Mouse (Mus musculus): ENCODE measurements around the gene Lasp1. TPM values are rescaled to one million over a fixed set of nuclear protein-coding genes. Genes with fewer than 3 reads are reported as not detected.
A peak's percentile ranks its signal among the peaks of the same experiment; 100 is the strongest.
"Not testable (repeated sequence)": the region's sequence is repeated elsewhere in the genome, so short reads cannot be mapped to it uniquely, and the experiment has no call there.

Lasp1 gene
- polyA plus RNA-seq, 1 experiment from 2014 or later, result 88.6 TPM

DNA sequence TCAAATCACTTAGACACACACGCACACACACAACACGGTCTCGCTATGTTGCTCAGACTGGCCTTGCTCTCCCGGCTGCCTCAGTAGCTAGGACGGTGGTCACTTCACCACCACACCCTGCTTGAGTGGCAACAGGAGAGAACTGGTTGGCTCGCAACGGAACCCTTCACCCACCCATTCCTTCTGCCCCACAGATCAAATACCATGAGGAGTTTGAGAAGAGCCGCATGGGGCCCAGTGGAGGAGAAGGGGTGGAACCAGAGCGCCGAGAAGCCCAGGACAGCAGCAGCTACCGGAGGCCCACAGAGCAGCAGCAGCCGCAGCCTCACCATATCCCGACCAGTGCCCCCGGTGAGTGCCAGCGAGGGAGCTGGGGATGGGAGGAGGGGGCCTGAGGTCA lies 34.6 kb downstream of the Lasp1 start:
- H3K36me3 ChIP-seq (ENCODE audit: control insufficient read depth, insufficient read depth, low read length), result peaks cover 82% of the 10 kb centered on the region
- 80% methylated on average over 15 of the region's 15 CpGs for WGBS
- no peak for ATAC-seq (ENCODE audit: low read depth)

DNA sequence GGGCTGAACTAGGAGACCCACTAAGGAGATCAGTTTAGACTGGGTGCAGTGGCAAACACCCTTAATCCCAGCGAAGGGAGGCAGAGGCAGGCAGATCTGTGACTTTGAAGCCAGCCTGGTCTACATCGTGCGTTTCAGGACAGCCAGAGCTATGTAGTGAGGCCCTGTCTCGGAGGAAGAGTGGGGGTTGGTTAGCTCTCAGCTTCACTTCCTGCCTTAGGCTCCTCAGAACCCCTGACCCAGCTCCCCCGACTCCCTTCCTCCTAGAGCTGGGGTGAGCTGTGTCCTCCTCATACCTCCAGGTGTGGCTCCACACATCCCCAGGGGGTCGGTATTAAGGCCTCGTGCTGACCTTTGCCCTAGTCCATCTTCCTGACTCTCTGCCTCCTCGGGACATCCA lies 37.7 kb downstream of the Lasp1 start:
- no peak for ATAC-seq (ENCODE audit: low read depth)
- no peak overlapping the region for H3K9ac ChIP-seq (ENCODE audit: low read depth, low read length)
- H3K27me3 ChIP-seq (replicated peaks; ENCODE audit: control insufficient read depth, insufficient read depth, low read length), result no peaks in the 10 kb centered on the region
- 51% methylated on average over 7 of the region's 8 CpGs for WGBS
- H3K4me3 ChIP-seq (ENCODE audit: low read depth, low read length), result no peak overlapping the region
- no peak overlapping the region for H3K4me2 ChIP-seq (ENCODE audit: low read depth, low read length)
- H3K27ac ChIP-seq (replicated peaks; ENCODE audit: low read depth, low read length), result no peak overlapping the region
- H3K9me3 ChIP-seq (ENCODE audit: control insufficient read depth, low read length), result no peaks in the 10 kb centered on the region
- no peaks in the 10 kb centered on the region for H3K4me1 ChIP-seq (ENCODE audit: control insufficient read depth, insufficient read depth, low read length)
- DNase-seq (ENCODE audit: low spot score), result no peak
- H3K36me3 ChIP-seq (ENCODE audit: control insufficient read depth, insufficient read depth, low read length), result peaks cover 58% of the 10 kb centered on the region

More for the DNA sequence above, 34.6 kb downstream of the Lasp1 start:
- Histone ChIP-seq H3K9me3 (ENCODE audit: control insufficient read depth, low read length) (no peaks in the 10 kb centered on the region), H3K27ac (replicated peaks; ENCODE audit: low read depth, low read length) (no peak overlapping the region), H3K9ac (ENCODE audit: low read depth, low read length) (no peak overlapping the region), H3K4me1 (ENCODE audit: control insufficient read depth, insufficient read depth, low read length) (no peaks in the 10 kb centered on the region), H3K4me2 (ENCODE audit: low read depth, low read length) (no peak overlapping the region), H3K27me3 (replicated peaks; ENCODE audit: control insufficient read depth, insufficient read depth, low read length) (no peaks in the 10 kb centered on the region), H3K4me3 (ENCODE audit: low read depth, low read length) (no peak overlapping the region)
- no peak for DNase-seq (ENCODE audit: low spot score)

DNA sequence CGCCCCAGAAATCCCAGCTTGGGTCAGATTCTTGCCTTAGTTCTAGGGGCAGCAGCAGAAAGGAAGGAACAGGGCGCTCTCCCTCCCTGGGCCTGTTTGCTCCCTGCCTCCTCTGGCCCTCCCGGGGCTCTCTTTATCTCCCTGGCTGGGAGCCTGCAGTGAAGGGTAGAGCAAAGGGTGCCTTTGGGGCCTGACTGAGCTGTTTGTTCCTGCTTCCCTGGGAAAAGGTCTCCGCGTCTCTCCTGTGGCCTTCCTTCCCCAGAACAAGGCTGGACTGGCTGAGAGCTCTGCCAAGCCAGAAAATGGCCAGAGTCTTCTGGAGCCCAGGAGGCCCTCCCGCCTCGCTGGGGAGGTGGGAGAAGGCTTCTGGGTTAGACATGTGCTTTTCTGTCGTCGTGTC lies 38.3 kb downstream of the Lasp1 start:
- H3K4me1 ChIP-seq (ENCODE audit: control insufficient read depth, insufficient read depth, low read length); H3K9ac ChIP-seq (ENCODE audit: low read depth, low read length); ATAC-seq (ENCODE audit: low read depth); H3K4me3 ChIP-seq (ENCODE audit: low read depth, low read length); DNase-seq (ENCODE audit: low spot score); H3K27me3 ChIP-seq (replicated peaks; ENCODE audit: control insufficient read depth, insufficient read depth, low read length); H3K27ac ChIP-seq (replicated peaks; ENCODE audit: low read depth, low read length); H3K4me2 ChIP-seq (ENCODE audit: low read depth, low read length); H3K9me3 ChIP-seq (ENCODE audit: control insufficient read depth, low read length): not testable (repeated sequence)
- 75% methylated on average over 8 of the region's 9 CpGs for WGBS
- peaks cover 58% of the 10 kb centered on the region for H3K36me3 ChIP-seq (ENCODE audit: control insufficient read depth, insufficient read depth, low read length)

DNA sequence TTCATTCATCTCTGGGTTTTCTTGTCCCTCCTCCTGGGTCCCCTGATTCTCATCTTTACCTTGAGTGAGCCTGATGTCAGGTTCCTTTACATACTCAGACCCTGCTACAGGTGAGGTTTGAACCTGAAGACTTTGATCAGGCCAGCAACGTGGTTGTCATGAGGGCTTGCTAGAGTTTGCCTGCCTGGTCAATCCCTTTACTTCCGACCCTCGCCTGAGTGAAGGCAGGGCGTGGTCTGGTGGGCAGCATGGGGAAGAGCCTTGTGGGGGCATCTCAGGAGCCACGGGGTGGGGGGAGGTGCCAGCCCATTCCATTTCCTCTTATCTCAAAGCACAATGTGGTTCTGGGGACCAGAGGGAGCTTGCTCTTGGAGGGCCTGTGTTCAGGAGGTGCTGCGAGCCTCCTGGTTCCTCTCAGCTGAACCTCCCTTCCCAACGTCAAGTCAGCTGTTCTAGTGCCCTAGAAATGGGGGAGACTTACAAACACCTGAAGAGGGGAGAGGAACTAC lies 38.9 kb downstream of the Lasp1 start:
- DNase-seq (ENCODE audit: low spot score), result no peak
- H3K27me3 ChIP-seq (replicated peaks; ENCODE audit: control insufficient read depth, insufficient read depth, low read length), result no peaks in the 10 kb centered on the region
- peaks cover 7% of the 10 kb centered on the region for H3K4me1 ChIP-seq (ENCODE audit: control insufficient read depth, insufficient read depth, low read length)
- H3K36me3 ChIP-seq (ENCODE audit: control insufficient read depth, insufficient read depth, low read length), result peaks cover 56% of the 10 kb centered on the region
- no peaks in the 10 kb centered on the region for H3K9me3 ChIP-seq (ENCODE audit: control insufficient read depth, low read length)
- ATAC-seq (ENCODE audit: low read depth), result no peak
- 78% methylated on average over 7 of the region's 7 CpGs for WGBS
- H3K4me2 ChIP-seq (ENCODE audit: low read depth, low read length), result no peak overlapping the region
- H3K27ac ChIP-seq (replicated peaks; ENCODE audit: low read depth, low read length), result no peak overlapping the region
- H3K9ac ChIP-seq (ENCODE audit: low read depth, low read length), result no peak overlapping the region
- H3K4me3 ChIP-seq (ENCODE audit: low read depth, low read length), result no peak overlapping the region

DNA sequence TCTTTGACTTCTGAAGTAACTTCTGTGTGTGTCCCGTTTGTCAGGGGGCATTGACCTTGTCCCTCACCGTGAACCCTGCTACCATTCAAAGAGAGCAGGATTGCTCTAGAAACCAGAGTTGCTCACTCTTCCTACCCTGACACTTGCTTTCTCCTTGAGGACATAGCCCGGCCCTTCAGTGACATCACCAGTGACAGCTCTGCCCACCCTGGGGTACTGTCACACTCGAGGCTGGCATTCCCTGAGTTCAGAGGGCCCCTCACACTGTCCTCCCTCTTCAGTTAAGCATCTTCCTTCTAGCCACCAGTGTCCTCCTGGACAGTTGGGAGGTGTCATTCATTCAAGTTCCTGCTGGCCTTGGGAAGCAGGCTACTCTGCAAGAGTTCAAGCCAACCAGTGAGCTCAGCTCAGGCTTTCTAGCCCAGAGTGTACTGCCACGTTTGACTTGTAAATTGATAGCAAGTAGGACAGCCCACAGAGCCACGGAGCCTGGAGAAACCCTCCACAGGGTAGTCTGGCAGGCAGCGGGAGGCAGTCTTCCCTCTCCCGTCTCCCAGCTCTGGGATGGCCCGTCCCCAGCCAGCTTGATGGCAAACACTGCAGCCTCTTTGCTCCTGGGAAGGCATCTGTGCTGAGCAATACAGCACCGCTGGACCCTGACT lies 40.1 kb downstream of the Lasp1 start:
- H3K27ac ChIP-seq (replicated peaks; ENCODE audit: low read depth, low read length), result 0 out of 2 replicates have a peak overlapping the region, but pooled peaks have one; percentile 15
- WGBS, result 29% methylated on average over 10 of the region's 10 CpGs
- H3K4me1 ChIP-seq (ENCODE audit: control insufficient read depth, insufficient read depth, low read length), result peaks cover 7% of the 10 kb centered on the region
- H3K4me2 ChIP-seq (ENCODE audit: low read depth, low read length), result no peak overlapping the region
- 0 out of 2 replicates have a peak overlapping the region, but pooled peaks have one; percentile 8 for H3K9ac ChIP-seq (ENCODE audit: low read depth, low read length)
- no peak overlapping the region for H3K4me3 ChIP-seq (ENCODE audit: low read depth, low read length)
- no peak for DNase-seq (ENCODE audit: low spot score)
- peaks cover 45% of the 10 kb centered on the region for H3K36me3 ChIP-seq (ENCODE audit: control insufficient read depth, insufficient read depth, low read length)
- no peaks in the 10 kb centered on the region for H3K27me3 ChIP-seq (replicated peaks; ENCODE audit: control insufficient read depth, insufficient read depth, low read length)
- no peak for ATAC-seq (ENCODE audit: low read depth)
- H3K9me3 ChIP-seq (ENCODE audit: control insufficient read depth, low read length), result no peaks in the 10 kb centered on the region

DNA sequence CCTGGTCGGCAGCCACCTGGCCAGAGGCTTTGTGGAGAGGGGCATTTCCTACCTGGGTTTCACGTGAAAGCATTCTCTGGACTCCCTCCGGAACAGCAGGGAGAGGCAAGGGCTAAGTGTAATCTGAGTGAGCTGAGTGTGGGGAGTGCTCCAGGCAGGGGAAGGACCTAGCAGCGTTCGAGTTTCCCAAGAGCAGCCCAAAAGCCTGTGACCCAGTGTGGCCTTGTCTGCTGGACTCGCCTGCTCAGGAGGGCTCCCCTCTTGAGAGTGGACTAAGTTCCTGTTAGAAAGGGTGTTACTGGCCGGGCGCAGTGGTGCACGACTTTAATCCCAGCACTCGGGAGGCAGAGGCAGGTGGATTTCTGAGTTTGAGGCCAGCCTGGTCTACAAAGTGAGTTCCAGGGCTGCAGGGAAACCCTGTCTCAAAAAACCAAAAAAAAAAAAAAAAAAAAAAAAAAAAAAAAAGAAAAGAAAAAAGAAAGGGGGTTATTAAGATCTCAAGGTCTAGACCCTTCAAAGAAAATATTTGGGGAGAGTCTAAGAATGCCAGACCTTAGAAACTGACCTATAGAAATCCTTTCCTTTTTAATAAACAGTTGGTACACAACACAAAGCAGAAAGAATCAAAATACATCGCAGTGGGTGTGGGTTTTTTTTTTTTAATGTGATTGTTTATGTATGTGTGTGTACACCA lies 40.8 kb downstream of the Lasp1 start:
- Histone ChIP-seq H3K4me1 (ENCODE audit: control insufficient read depth, insufficient read depth, low read length) (peaks cover 7% of the 10 kb centered on the region), H3K27me3 (replicated peaks; ENCODE audit: control insufficient read depth, insufficient read depth, low read length) (no peaks in the 10 kb centered on the region), H3K27ac (replicated peaks; ENCODE audit: low read depth, low read length) (peak overlapping the region; percentile 15; the same call in 1 of the 2 replicates), H3K9me3 (ENCODE audit: control insufficient read depth, low read length) (no peaks in the 10 kb centered on the region), H3K9ac (ENCODE audit: low read depth, low read length) (0 out of 2 replicates have a peak overlapping the region, but pooled peaks have one; percentile 8), H3K4me3 (ENCODE audit: low read depth, low read length) (no peak overlapping the region), H3K36me3 (ENCODE audit: control insufficient read depth, insufficient read depth, low read length) (peaks cover 38% of the 10 kb centered on the region), H3K4me2 (ENCODE audit: low read depth, low read length) (no peak overlapping the region)
- ATAC-seq (ENCODE audit: low read depth) (no peak), DNase-seq (ENCODE audit: low spot score) (no peak)
- WGBS, result 50% methylated on average over 11 of the region's 11 CpGs

DNA sequence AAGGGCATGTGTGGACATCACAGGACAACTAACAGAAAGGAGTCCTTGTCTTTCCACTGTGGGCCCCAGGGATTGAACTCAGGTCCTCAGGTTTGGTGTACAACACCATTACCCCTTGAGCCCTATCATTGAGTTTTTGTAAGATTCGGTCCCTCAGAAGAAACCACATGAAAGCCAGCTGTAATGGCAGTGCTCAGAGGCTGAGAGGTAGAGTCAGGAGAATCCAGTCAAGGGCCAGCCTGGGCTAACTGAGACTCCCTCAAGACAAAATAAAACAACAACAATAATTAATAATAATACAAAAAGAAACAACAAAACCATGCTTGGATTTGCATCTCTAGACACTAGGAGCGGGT lies 41.3 kb downstream of the Lasp1 start:
- peak overlapping the region; percentile 67; the same call in 1 of the 2 replicates for H3K9ac ChIP-seq (ENCODE audit: low read depth, low read length)
- no peak overlapping the region for H3K4me3 ChIP-seq (ENCODE audit: low read depth, low read length)
- peaks cover 7% of the 10 kb centered on the region for H3K4me1 ChIP-seq (ENCODE audit: control insufficient read depth, insufficient read depth, low read length)
- no peak for ATAC-seq (ENCODE audit: low read depth)
- H3K36me3 ChIP-seq (ENCODE audit: control insufficient read depth, insufficient read depth, low read length), result peaks cover 33% of the 10 kb centered on the region
- no peak for DNase-seq (ENCODE audit: low spot score)
- H3K4me2 ChIP-seq (ENCODE audit: low read depth, low read length), result peak overlapping the region; percentile 57
- no peaks in the 10 kb centered on the region for H3K9me3 ChIP-seq (ENCODE audit: control insufficient read depth, low read length)
- peak overlapping the region; percentile 82 for H3K27ac ChIP-seq (replicated peaks; ENCODE audit: low read depth, low read length)
- WGBS, result 59% methylated on average over 2 of the region's 2 CpGs
- no peaks in the 10 kb centered on the region for H3K27me3 ChIP-seq (replicated peaks; ENCODE audit: control insufficient read depth, insufficient read depth, low read length)

DNA sequence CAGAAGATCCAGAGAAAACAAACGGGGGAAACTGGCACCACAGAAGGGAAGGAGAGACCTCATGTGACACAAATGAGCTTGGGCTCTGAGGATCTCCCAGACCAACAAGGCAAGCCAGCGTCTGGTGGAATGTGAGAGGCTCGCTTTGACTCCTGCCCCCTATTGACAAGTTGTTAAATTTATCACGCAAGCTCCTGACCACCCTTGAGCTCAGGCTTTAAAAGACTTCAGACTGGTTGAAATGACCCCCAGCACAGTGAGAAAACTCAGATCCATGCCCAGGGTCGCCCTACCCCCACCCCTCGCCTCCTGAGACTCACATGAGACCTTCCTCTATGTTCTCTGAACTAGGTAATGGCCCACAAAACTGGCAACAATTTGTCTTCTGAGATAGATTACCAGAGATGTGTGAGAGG lies 41.7 kb downstream of the Lasp1 start, which contains the start of gene B230217C12Rik:
Gene B230217C12Rik, plus strand, starts transcription at position 242 of the 416 bp plus-strand sequence.
- DNase-seq (ENCODE audit: low spot score), result peak; percentile 81
- Histone ChIP-seq H3K27ac (replicated peaks; ENCODE audit: low read depth, low read length) (peak within 1 kb of the TSS; percentile 82), H3K9ac (ENCODE audit: low read depth, low read length) (peak within 1 kb of the TSS; percentile 67), H3K27me3 (replicated peaks; ENCODE audit: control insufficient read depth, insufficient read depth, low read length) (no peaks in the 10 kb centered on the region), H3K4me1 (ENCODE audit: control insufficient read depth, insufficient read depth, low read length) (peaks cover 7% of the 10 kb centered on the region), H3K36me3 (ENCODE audit: control insufficient read depth, insufficient read depth, low read length) (peaks cover 28% of the 10 kb centered on the region), H3K4me2 (ENCODE audit: low read depth, low read length) (peak within 1 kb of the TSS; percentile 57), H3K9me3 (ENCODE audit: control insufficient read depth, low read length) (no peaks in the 10 kb centered on the region), H3K4me3 (ENCODE audit: low read depth, low read length) (peak within 1 kb of the TSS; percentile 42)
- peak; percentile 42 for ATAC-seq (ENCODE audit: low read depth)
- WGBS, result 3% methylated on average over 6 of the region's 6 CpGs

Data from embryonic facial prominence, embryonic 14.5 days (tissue).